In the genomic region with DNA sequence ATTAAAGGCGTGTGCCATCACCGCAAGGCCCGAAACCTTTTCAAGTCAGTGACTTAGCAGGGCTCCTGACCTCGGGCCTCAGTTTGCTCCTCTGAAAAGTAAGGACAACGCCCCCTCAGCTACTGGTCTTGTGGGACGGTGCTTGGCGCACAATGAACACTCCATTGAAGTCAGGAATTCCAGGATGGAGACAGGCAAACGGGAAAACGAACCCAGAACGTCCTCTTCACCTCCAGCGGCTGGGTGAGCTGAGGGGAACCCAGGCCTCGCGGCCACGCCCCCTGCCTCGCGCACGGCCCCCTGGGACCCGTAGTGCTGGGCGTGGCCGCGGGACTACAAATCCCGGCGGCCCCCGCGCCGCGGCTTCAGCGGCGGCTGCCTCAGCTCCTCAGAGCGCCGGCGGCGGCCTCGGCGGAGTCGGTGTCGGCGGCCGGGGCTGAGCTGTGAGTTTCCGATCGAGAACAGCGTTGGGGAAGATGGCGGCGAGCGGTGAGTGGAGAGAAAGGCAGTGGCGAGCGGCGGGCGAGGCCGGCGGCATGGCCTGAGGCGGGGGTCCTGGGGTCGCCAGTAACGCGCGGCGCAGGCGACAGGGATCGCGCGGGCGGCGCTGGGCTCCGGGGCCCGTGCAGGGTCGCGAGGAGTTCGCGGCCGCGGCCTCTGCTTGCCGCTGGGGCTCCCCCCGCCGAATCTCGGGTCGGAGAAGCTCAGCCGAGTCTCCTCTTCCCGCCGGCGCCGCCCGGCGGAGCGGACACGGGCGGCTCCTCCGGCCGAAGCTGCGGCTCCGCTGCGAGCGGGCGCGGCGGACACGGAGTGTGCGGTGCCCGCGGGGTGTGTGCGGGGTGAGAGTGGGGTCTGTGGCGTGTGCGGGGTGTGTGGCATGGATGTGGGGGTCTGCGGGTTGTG, we compare ENCODE assay signal across 8 mouse cellular contexts. TPM values are rescaled to one million over a fixed set of nuclear protein-coding genes. Genes with fewer than 3 reads are reported as not detected.
DNase-seq lines count a peak whose midpoint lies in the region; ATAC-seq lines count a peak whose summit lies in the region.

A gene (plus strand): TSS at position 367 of the 903 bp plus-strand sequence.

- ATAC-seq in hindbrain, embryonic 16.5 days: peak; percentile 94

- peak within 1 kb of the TSS; percentile 95 for H3K9ac ChIP-seq in hindbrain, embryonic 16.5 days (ENCODE audit: low read depth, low read length)

- H3K27me3 ChIP-seq in hindbrain, embryonic 16.5 days (replicated peaks; ENCODE audit: control insufficient read depth, insufficient read depth, low read length): no peaks in the 10 kb centered on the region

- DNase-seq in R1 (ENCODE audit: low read depth, low spot score): peak; percentile 98
- peak; percentile 88 to 94 for DNase-seq in cerebellum, postnatal 36 days
- peak; percentile 89 for DNase-seq in gastrocnemius, adult 18-20 months (ENCODE audit: low spot score)
- DNase-seq in left cerebral cortex, adult 18-20 months (ENCODE audit: low spot score in 2 of 2): peak; percentile 91
- peak; percentile 92 for DNase-seq in right cerebral cortex, adult 18-20 months
- DNase-seq in urinary bladder, postnatal 10 days (ENCODE audit: low spot score): peak; percentile 70

- H3K36me3 ChIP-seq in hindbrain, embryonic 16.5 days (ENCODE audit: control insufficient read depth, insufficient read depth, low read length): no peaks in the 10 kb centered on the region
- H3K36me3 ChIP-seq in macrophage (ENCODE audit: inconsistent target): no peaks in the 10 kb centered on the region

- H3K4me2 ChIP-seq in hindbrain, embryonic 16.5 days (ENCODE audit: low read length): peak within 1 kb of the TSS; percentile 86

- H3K9me3 ChIP-seq in hindbrain, embryonic 16.5 days (ENCODE audit: control insufficient read depth, low read length): no peaks in the 10 kb centered on the region

- H3K4me1 ChIP-seq in hindbrain, embryonic 16.5 days (ENCODE audit: control insufficient read depth, insufficient read depth, low read depth, low read length): peaks cover 7% of the 10 kb centered on the region

- peaks cover 63% of the 10 kb centered on the region for H3K79me2 ChIP-seq in macrophage (ENCODE audit: inconsistent target)

- peak within 1 kb of the TSS; percentile 91 for H3K27ac ChIP-seq in hindbrain, embryonic 16.5 days (ENCODE audit: low read depth, low read length)
- peak within 1 kb of the TSS; percentile 85 for H3K27ac ChIP-seq in macrophage

- WGBS in hindbrain, embryonic 16.5 days: 2% methylated on average over 87 of the region's 103 CpGs
- under 1% methylated on average over 80 of the region's 103 CpGs for WGBS in macrophage (ENCODE audit: missing documents)

- peak within 1 kb of the TSS; percentile 93 for H3K4me3 ChIP-seq in hindbrain, embryonic 16.5 days (ENCODE audit: low read length)
- H3K4me3 ChIP-seq in macrophage (ENCODE audit: inconsistent target): peak within 1 kb of the TSS; percentile 81

RNA-seq across cellular contexts. Expression of the gene that starts here (rescaled TPM):
- 10 to 100 TPM; 14.6 to 20.4 TPM for total RNA-seq in gastrocnemius, adult 18-20 months (2021)
- polyA plus RNA-seq in hindbrain, embryonic 16.5 days (2015; fragmentation: Nextera tagmentation; extraction: Ambion mirVana): 11.6 and 14.5 TPM in 2 replicates
- total RNA-seq in left cerebral cortex, adult 18-20 months (2021): 10 to 100 TPM; 35.8 to 38.7 TPM
- total RNA-seq in macrophage (2018; cell fraction: chromatin; rRNA removed): 100 to 1,000 TPM in 23 of 26 experiments, 10 to 100 TPM in 3; 62.1 to 293 (median 204) TPM
- 100 to 1,000 TPM in 3 of 26 experiments, 10 to 100 TPM in 23; 52.7 to 107 (median 91.0) TPM for total RNA-seq in macrophage (2018; cell fraction: cytosol; rRNA removed)
- 100 to 1,000 TPM in 21 of 26 experiments, 10 to 100 TPM in 5; 76.5 to 218 (median 154) TPM for total RNA-seq in macrophage (2018; cell fraction: nucleus; rRNA removed)
- polyA plus RNA-seq in macrophage (2018): 48.3 to 71.1 TPM (median 65.0 TPM) in 3 replicates

Comparison
In these comparisons a context has a peak if more than half of its experiments do, and no peak if none do; other contexts are left out.
1. Peak in every context shown above with its lines: DNase-seq, ATAC-seq, H3K4me3 ChIP-seq and H3K27ac ChIP-seq.